Mouse (Mus musculus): ENCODE data around the gene Slc2a13.

The Slc2a13 gene

GRCm38 (mm10) chr15:91502235-91502634 lies 70.8 kb downstream of the Slc2a13 start:
- DNase-seq (ENCODE audit: low spot score), result no peak

DNA sequence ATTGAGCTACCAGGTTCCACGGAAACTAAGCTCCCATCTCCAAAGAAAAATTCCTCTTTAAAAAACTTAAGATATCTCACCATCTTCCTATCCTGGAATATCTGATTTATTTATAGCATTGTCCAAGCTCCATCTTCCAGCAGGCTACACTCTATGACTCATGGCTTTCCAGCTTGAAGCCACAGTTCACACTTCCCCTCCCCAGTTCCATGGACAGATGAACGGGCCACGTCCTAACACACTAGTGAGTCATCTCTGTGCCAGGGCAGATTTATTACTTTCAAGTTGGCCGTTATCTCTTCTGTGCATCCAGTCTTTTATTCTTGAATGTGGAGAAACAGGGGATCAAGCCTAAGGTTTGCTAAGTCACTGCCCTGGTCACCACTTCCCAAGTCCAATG lies 78.0 kb downstream of the Slc2a13 start:
- DNase-seq (ENCODE audit: low spot score), result no peak

DNA sequence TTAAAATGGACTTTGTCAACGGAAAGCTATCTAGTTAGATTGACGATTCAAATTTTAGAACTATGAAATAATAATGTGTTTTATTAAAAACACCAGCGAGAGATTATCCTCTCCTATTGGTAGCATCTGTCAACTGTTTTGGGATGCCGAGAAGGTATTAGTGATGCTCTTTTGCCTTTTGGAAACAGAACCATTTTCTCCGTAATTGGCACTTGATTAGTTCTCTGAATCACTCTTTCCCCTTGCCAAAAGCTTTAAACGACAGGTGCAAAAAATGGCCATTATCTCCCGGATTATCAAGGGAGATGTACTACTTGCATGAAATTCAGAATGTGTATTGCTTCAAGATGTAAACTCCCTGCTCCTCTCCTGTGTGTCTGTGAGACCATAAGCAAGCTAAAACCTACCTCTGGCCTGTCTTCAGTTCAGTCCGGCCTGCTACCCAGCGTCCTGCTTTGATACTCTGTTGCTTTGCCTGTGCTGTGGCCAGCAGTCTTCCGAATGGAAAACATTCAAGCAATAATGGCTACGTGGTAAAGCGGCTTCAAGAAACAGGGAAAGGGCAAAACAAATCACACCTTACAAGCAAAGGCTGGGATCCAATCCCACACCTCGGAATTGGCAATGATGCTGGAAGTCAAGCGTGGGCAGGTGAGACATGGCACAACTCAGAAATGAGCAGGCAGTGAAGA lies 93.0 kb downstream of the Slc2a13 start:
- no peak for DNase-seq (ENCODE audit: low spot score)

- DNase-seq (ENCODE audit: low spot score), result peak; percentile 64
These were observed 95.3 kb downstream of the Slc2a13 start for GRCm38 (mm10) chr15:91477766-91478165.

DNA sequence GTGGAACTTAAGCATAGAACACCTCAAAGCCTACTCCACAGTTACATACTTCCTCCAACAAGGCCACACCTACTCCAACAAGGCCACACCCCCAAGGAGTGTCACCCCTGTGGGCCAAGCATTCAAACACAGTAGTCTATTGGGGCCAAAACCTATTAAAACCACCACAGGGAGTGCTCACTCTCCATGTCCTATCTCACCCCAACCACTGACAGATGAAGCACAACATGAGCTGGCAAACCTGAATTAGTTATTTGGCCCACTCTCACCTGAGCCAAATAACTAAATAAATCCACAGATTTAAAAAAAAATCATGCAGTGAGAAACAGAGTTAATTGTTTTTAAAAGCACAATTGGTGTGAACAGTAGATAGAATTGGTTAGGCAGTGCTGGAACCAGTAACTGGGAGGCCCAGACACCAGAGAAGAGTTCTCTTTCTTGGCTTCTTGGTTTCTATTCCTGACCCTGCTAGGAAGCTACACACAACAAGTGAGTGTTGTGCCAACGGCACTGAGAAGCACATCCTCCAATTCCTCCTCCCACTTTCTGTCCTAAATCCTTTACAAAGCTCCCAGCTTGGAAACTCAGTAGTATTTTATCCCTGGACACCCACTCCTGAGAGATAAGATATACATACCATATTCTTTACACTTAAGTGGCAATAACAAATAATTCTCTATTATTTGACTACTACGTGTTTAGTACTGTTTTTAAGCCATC lies 99.2 kb downstream of the Slc2a13 start:
- DNase-seq (ENCODE audit: low spot score), result no peak

GRCm38 (mm10) chr15:91465331-91465730 lies 107.7 kb downstream of the Slc2a13 start:
- no peak for DNase-seq (ENCODE audit: low spot score)

DNA sequence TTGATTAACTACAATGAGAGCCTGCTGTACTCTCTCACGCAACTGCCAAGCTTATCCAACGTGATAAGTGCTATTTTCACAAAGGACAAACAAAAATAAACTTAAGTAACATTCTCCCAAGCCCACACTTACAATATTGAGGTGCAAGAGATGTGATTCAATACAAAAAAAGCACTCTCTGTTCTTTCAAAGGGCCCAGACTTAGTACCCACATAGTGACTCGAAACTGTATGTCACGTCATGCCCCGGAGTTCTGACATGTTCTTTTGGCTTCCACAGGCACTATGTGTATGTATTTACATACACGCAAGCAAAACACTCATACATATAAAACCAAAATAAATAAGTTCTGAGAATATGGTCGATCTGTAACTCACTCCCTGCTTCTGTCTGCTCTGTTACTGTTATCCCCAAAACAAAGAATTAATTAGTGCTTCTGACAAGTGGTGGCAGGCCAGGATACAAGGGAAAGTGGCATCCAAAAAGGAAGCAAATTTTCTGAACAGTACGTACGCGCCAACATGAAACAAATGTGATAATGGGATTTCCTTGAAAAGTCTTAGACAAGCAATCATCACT lies 109.1 kb downstream of the Slc2a13 start:
- no peak for DNase-seq (ENCODE audit: low spot score)

- DNase-seq (ENCODE audit: low spot score), result no peak
These were observed 109.9 kb downstream of the Slc2a13 start for GRCm38 (mm10) chr15:91463026-91463661.

DNA sequence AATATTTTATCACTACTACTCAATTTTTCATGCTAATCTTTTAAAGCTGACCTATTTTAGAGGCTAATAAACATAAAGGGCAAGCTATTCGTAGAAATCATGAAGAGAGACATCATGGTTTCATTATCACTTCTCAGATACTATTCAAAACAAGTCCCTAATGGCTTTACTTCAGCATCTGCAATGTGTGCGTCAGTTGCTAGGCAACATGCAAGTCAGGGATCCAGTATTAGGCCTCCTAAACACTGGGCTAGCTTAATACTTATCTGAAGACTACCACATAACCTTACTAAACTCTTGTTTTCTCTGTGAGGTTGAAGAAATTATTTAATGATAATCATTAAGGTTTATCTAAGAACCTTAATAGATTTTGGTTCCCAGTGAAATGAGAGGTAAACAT lies 111.1 kb downstream of the Slc2a13 start:
- DNase-seq (ENCODE audit: low spot score), result no peak

DNA sequence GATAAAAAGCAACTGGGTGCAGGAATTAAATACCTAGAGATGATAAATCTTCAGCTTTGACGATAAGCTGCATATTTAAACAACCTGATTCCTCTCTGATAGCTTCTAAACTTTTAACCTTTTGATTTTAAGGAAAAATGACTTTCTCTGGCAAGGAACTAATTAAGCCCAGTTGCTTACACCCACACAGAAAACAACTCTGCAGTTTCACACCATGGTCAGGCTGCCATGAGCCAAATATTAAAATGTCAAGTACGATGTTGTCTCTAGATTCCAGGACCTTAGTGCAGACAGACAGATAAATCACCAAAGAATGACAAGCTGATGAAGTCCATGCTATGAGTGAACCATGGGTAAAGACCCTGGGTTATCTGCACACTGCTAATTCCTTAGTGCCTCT lies 115.9 kb downstream of the Slc2a13 start:
- no peak for DNase-seq (ENCODE audit: low spot score)

GRCm38 (mm10) chr15:91445399-91445798 lies 127.7 kb downstream of the Slc2a13 start:
- no peak for DNase-seq (ENCODE audit: low spot score)

- DNase-seq (ENCODE audit: low spot score), result no peak
These were observed 129.6 kb downstream of the Slc2a13 start for GRCm38 (mm10) chr15:91443449-91443848.

- DNase-seq (ENCODE audit: low spot score), result no peak
These were observed 133.2 kb downstream of the Slc2a13 start for GRCm38 (mm10) chr15:91439883-91440282.

DNA sequence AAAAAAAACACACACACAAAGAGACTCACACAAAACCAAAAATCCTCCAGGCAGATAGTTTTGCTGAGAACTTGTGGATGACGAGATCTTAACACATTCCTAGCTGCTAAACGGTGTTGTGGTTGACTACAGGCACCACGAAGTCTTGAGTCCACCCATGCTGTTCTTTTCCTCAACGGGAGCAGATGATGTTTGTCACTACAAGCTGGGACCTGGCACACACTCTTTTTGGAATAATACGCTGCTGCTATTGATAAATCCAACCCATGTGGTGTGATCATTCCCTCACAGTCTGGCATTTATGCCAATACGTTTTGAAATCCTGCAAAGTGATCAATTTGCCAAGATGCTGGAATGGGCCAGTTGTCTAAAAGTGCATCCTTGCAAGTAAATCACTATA lies 147.6 kb downstream of the Slc2a13 start:
- DNase-seq (ENCODE audit: low spot score), result no peak

DNA sequence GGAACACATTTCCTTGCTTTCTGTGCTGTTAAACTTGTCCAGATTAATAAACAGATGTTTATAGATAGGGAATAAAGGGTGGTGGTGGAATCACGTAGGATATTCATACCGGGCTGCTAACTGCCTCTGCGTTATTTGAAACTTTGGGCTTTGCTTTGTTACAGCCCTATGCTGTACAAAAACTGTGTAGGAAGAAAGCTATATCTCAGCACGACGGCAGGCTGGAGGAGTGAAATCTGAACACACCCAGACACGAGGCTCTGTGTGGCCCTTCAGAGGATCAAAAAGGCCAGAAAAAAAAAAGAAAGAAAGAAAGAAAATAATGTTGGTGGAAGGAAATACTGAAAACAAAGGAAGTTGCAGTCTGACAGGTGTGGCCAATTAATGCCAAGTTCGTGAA lies 166.1 kb downstream of the Slc2a13 start:
- DNase-seq (ENCODE audit: low spot score), result no peak

- DNase-seq (ENCODE audit: low spot score), result no peak
These were observed 177.9 kb downstream of the Slc2a13 start for GRCm38 (mm10) chr15:91395165-91395564.

DNA sequence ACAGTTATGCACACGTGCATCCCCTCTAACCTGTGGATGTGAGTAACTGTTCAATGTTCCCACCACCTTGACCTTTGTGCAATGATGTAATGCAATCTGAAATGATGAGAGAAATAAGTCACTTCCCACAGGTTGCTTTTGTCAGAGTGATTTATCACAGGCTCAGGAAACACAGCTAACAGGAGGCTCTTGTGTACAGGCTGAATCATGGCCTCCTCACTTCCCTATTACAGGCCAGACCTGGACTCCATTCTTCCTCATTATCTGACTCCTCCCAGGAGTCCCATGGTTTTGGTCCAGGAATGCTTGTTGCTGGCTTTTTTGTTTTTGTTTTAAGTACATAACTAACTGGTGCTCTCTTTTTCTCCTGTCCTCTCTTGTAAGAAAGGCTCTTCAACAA lies 189.4 kb downstream of the Slc2a13 start:
- DNase-seq (ENCODE audit: low spot score), result no peak

DNA sequence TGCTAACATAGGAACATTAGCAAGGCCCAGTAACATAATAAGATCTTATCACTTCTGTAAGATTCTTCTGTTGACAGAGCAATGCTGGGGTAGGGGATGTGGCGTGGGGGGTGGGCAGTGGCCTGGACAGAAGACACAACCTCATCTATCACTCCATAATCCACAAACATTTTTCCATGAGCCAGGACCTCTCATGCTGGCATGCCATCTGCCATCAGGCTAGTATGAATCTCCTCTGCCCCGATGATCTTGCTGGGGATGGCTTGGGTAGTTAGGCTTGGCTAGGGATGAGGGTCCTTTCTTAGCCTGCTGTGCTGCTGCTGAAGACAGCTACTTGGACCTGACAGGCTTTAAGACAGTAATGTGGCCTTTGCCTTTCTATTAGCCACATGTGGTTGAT lies 190.5 kb downstream of the Slc2a13 start:
- DNase-seq (ENCODE audit: low spot score), result no peak

DNA sequence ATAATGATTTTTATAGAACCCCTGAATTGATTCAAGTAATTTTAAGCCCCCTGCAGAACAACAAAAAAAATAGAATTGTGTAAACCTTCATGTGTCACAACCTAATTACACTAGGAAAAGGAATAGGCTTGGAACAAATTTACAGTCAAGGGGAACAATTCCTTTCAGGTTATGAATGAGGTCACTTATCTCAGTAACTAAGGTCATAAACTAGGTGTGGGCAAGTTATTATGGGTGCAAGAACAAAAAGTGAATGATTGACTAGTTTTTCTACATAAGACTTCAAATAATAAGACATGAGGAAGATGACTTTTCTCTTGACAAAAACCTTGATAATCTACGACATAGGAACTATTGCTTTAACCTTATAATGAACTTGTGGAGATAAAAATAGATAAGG lies 191.2 kb downstream of the Slc2a13 start:
- no peak for DNase-seq (ENCODE audit: low spot score)

DNA sequence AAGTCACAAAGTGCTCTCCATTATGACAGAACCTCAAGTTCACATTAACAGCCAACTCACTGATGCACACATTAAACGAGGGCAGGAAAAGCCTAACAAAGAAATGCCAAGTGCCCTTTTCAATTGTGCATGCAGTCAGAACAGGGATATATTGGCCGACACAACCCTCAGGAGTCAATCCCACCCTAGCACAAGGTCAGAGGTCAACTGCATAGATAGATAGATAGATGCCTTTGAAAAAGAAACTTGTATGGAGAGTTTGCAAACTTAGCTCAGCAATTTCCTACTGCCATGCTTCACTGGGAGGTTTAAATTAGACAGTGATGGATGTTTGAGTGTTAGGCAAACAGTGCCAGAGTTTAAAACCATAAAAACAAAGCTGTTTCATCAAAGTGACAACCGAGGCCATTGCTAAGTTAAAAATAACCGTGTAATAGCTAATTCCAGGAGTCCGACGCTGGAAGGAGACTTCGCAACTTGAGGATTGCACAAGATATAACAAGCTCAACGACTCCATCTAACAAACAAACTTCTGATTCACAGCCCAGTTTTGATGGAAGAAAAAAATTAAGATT lies 194.2 kb downstream of the Slc2a13 start:
- no peak for DNase-seq (ENCODE audit: low spot score)

- no peak for DNase-seq (ENCODE audit: low spot score)
These were observed 195.5 kb downstream of the Slc2a13 start for GRCm38 (mm10) chr15:91377568-91377967.

DNA sequence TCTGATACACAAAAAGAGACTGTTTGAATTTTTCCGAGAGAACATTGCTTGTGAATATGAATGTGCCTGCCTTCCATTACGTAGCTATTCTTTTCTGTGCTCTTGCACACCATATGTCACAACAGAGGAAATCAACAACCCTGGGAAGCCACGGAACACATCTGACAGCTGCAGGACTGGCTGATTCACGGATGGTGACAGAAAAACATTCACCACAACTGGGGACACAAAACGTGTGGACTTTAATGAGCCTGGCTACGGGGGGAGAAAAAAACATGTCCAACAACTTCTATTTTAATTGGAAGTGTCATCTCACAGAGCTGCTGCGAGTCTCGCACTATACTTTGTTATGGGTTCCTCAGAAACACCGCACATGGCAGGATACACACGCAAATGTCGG lies 196.0 kb downstream of the Slc2a13 start:
- no peak for DNase-seq (ENCODE audit: low spot score)

- no peak for DNase-seq (ENCODE audit: low spot score)
These were observed 198.6 kb downstream of the Slc2a13 start for GRCm38 (mm10) chr15:91374441-91374840.

Data from testis, postnatal 10 days (tissue).